Mouse (Mus musculus) cerebellum, adult 2 months (tissue): ENCODE data around the gene Fgf16.

Source experiments
- CTCF ChIP-seq: fragments of 200-500 bp; IDR thresholded peaks from 2 replicates; pipeline ENCODE4 v1.5.1; 2011; ENCODE audit warnings: low read depth, mild to moderate bottlenecking, control low read depth, low read length, moderate library complexity, borderline replicate concordance; ENCODE audit not compliant: insufficient read depth
- POLR2A ChIP-seq: fragments of 200-500 bp; IDR thresholded peaks from 2 replicates; pipeline ENCODE4 v1.6.1; 2011; ENCODE audit warnings: low read length, control low read depth, borderline replicate concordance; ENCODE audit not compliant: insufficient read depth

DNA sequence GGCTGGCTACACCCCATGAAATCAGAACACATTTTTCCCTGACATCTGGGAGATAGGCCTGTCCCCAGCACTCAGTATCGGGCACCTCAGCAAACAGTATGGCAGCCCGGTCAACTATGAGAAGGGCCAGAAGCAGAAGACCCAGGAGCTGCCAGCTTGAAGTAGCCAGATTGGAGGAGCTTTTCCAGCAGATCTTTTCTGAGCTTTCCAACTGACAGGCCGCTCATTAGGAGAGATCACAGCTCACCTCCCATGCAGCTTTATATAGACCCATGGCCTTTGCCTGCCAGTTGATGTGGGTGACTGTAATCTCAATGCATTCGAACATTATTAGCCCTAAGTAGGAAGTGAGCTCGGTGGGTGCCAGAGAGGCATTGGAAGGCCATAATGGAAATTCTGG is 9.2 kb downstream of the Fgf16 start:
- no peak for TF ChIP-seq CTCF
- no peak for TF ChIP-seq POLR2A
